Mouse (Mus musculus): ENCODE results near the gene Hspb6. TPM values are rescaled to one million over a fixed set of nuclear protein-coding genes. Genes with fewer than 3 reads are reported as not detected.

Gene Hspb6
- total and polyA plus RNA-seq, 3 experiments: 0.79 to 6.0 (median 2.3) TPM

- no peak for DNase-seq (ENCODE audit: extremely low read depth)
These were observed 14.1 kb downstream of the Hspb6 start for GRCm38 (mm10) chr7:30566033-30566432.

GRCm38 (mm10) chr7:30567555-30567954, 15.6 kb downstream of the Hspb6 start:
- dilution Hi-C loops (cut with MboI; ENCODE audit: extremely low pct_ligation_motif_present, extremely low pct_unique_long_range_greater_than_20kb, low sequenced_read_pairs): no loop called here
- Histone ChIP-seq H3K36me3 (replicated peaks in 1 of 2; ENCODE audit: control insufficient read depth in 1 of 2, insufficient read depth in 1 of 2, low read length in 1 of 2) (peaks cover 63 to 85% of the 10 kb centered on the region in 2 experiments), H3K9me3 (replicated peaks; ENCODE audit: low read length) (no peaks in the 10 kb centered on the region), H3K4me3 (replicated peaks in 1 of 3; ENCODE audit: low read depth in 2 of 3, low read length in 2 of 3, poor library complexity in 1 of 3) (no peak overlapping the region), H3K4me2 (ENCODE audit: insufficient read depth, low read depth, poor library complexity, severe bottlenecking) (no peak overlapping the region), H3K79me2 (replicated peaks; ENCODE audit: control insufficient read depth, extremely low read depth, insufficient read depth, poor library complexity, severe bottlenecking) (peaks cover under 1% of the 10 kb centered on the region), H3K27me3 (replicated peaks) (no peaks in the 10 kb centered on the region), H3K9ac (ENCODE audit: insufficient read depth, low read depth) (no peak overlapping the region), H3K4me1 (ENCODE audit: control insufficient read depth in 1 of 2, insufficient read depth in 2 of 2) (peaks cover 7 to 11% of the 10 kb centered on the region in 2 experiments; a peak in 3 of 4 replicates), H3K27ac (ENCODE audit: insufficient read depth, low read depth) (no peak overlapping the region)
- in situ Hi-C loops (cut with MboI; ENCODE audit: low pct_ligation_motif_present, low pct_unique_long_range_greater_than_20kb, low sequenced_read_pairs): no loop called here
- no peak for TF ChIP-seq EP300 (IDR thresholded peaks at IDR 0.05; ENCODE audit: low read length)
- TF ChIP-seq POLR2AphosphoS2 (IDR thresholded peaks at IDR 0.05; ENCODE audit: low read depth, low read length): peak; percentile 68; the same call in 1 of the 2 replicates
- no peak for DNase-seq (ENCODE audit: extremely low read depth)

More at GRCm38 (mm10) chr7:30566033-30566432, 14.1 kb downstream of the Hspb6 start:
- Histone ChIP-seq H3K9ac (ENCODE audit: insufficient read depth, low read depth) (no peak overlapping the region), H3K36me3 (replicated peaks in 1 of 2; ENCODE audit: control insufficient read depth in 1 of 2, insufficient read depth in 1 of 2, low read length in 1 of 2) (peaks cover 53 to 72% of the 10 kb centered on the region in 2 experiments), H3K4me1 (ENCODE audit: control insufficient read depth in 1 of 2, insufficient read depth in 2 of 2) (peaks cover 7 to 15% of the 10 kb centered on the region in 2 experiments; a peak in 3 of 4 replicates), H3K27ac (ENCODE audit: insufficient read depth, low read depth) (no peak overlapping the region; the same call in 1 of the 2 replicates), H3K4me2 (ENCODE audit: insufficient read depth, low read depth, poor library complexity, severe bottlenecking) (no peak overlapping the region), H3K4me3 (replicated peaks in 1 of 3; ENCODE audit: low read depth in 2 of 3, low read length in 2 of 3, poor library complexity in 1 of 3) (no peak overlapping the region), H3K79me2 (replicated peaks; ENCODE audit: control insufficient read depth, extremely low read depth, insufficient read depth, poor library complexity, severe bottlenecking) (peaks cover 11% of the 10 kb centered on the region), H3K27me3 (replicated peaks) (no peaks in the 10 kb centered on the region), H3K9me3 (replicated peaks; ENCODE audit: low read length) (no peaks in the 10 kb centered on the region)
- in situ Hi-C loops (cut with MboI; ENCODE audit: low pct_ligation_motif_present, low pct_unique_long_range_greater_than_20kb, low sequenced_read_pairs): no loop called here
- TF ChIP-seq NRF1 (IDR thresholded peaks at IDR 0.05; ENCODE audit: low read depth, low read length) (no peak), CHD2 (IDR thresholded peaks at IDR 0.05; ENCODE audit: low read length) (no peak), MEF2A (IDR thresholded peaks at IDR 0.05; ENCODE audit: borderline replicate concordance, low read depth, low read length) (no peak)
- dilution Hi-C loops (cut with MboI; ENCODE audit: extremely low pct_ligation_motif_present, extremely low pct_unique_long_range_greater_than_20kb, low sequenced_read_pairs): no loop called here

GRCm38 (mm10) chr7:30572389-30572788, 20.4 kb downstream of the Hspb6 start:
- H3K27me3 ChIP-seq (replicated peaks): no peaks in the 10 kb centered on the region
- dilution Hi-C loops (cut with MboI; ENCODE audit: extremely low pct_ligation_motif_present, extremely low pct_unique_long_range_greater_than_20kb, low sequenced_read_pairs): no loop called here
- in situ Hi-C loops (cut with MboI; ENCODE audit: low pct_ligation_motif_present, low pct_unique_long_range_greater_than_20kb, low sequenced_read_pairs): no loop called here
- H3K4me2 ChIP-seq (ENCODE audit: insufficient read depth, low read depth, poor library complexity, severe bottlenecking): no peak overlapping the region
- no peak overlapping the region for H3K4me3 ChIP-seq (replicated peaks in 1 of 3; ENCODE audit: low read depth in 2 of 3, low read length in 2 of 3, poor library complexity in 1 of 3)
- peaks cover 90 to 98% of the 10 kb centered on the region in 2 experiments for H3K36me3 ChIP-seq (replicated peaks in 1 of 2; ENCODE audit: control insufficient read depth in 1 of 2, insufficient read depth in 1 of 2, low read length in 1 of 2)
- no peaks in the 10 kb centered on the region for H3K79me2 ChIP-seq (replicated peaks; ENCODE audit: control insufficient read depth, extremely low read depth, insufficient read depth, poor library complexity, severe bottlenecking)
- no peak for DNase-seq (ENCODE audit: extremely low read depth)
- no peaks in the 10 kb centered on the region for H3K4me1 ChIP-seq (ENCODE audit: control insufficient read depth in 1 of 2, insufficient read depth in 2 of 2)
- no peaks in the 10 kb centered on the region for H3K9me3 ChIP-seq (replicated peaks; ENCODE audit: low read length)
- TF ChIP-seq PAX5 (IDR thresholded peaks at IDR 0.05; ENCODE audit: low read length) (no peak), ZKSCAN1 (IDR thresholded peaks at IDR 0.05; ENCODE audit: borderline replicate concordance, low read depth, low read length) (no peak), POLR2A (IDR thresholded peaks at IDR 0.05; ENCODE audit: low read depth, low read length) (no peak), KAT2A (IDR thresholded peaks at IDR 0.05; ENCODE audit: insufficient replicate concordance, low read length) (no peak), TCF12 (IDR thresholded peaks at IDR 0.05; ENCODE audit: low read depth, low read length) (no peak), CHD2 (IDR thresholded peaks at IDR 0.05; ENCODE audit: low read length) (no peak), ZNF384 (IDR thresholded peaks at IDR 0.05; ENCODE audit: low read depth, low read length) (no peak), RAD21 (IDR thresholded peaks at IDR 0.05; ENCODE audit: low read depth, low read length) (no peak), JUN (IDR thresholded peaks at IDR 0.05; ENCODE audit: insufficient read depth, low read depth, low read length) (no peak), ZC3H11A (IDR thresholded peaks at IDR 0.05; ENCODE audit: low read depth, low read length) (no peak)
- no peak overlapping the region for H3K27ac ChIP-seq (ENCODE audit: insufficient read depth, low read depth)
- no peak overlapping the region for H3K9ac ChIP-seq (ENCODE audit: insufficient read depth, low read depth)

Data from CH12.LX (cell line).